Mouse (Mus musculus) embryo, embryonic 10 days (tissue): ENCODE results near the gene Pex7.
A peak's percentile ranks its signal among the peaks of the same experiment; 100 is the strongest.

ENCODE experiments used
- DNase-seq: peaks from one replicate; pipeline ENCODE4 v3.0.0-alpha.2; 2015; ENCODE audit warnings: low spot score

The Pex7 gene

GRCm38 (mm10) chr10:19907246-19907804, at the start of gene Pex7:
Pex7 (minus strand) TSS chr10:19907689.
- peak; percentile 92 for DNase-seq

- no peak for DNase-seq
Measured at GRCm38 (mm10) chr10:19956745-19957144, 49.3 kb upstream of the Pex7 start.

GRCm38 (mm10) chr10:19955817-19956216, 48.3 kb upstream of the Pex7 start:
- DNase-seq: no peak

GRCm38 (mm10) chr10:19954572-19954971, 47.1 kb upstream of the Pex7 start:
- no peak for DNase-seq

GRCm38 (mm10) chr10:19953032-19953761, 45.7 kb upstream of the Pex7 start:
- no peak for DNase-seq

GRCm38 (mm10) chr10:19949106-19949505, 41.6 kb upstream of the Pex7 start:
- no peak for DNase-seq

GRCm38 (mm10) chr10:19948381-19948780, 40.9 kb upstream of the Pex7 start:
- DNase-seq: no peak

GRCm38 (mm10) chr10:19947901-19948300, 40.4 kb upstream of the Pex7 start:
- DNase-seq: no peak

- DNase-seq: no peak
Measured at GRCm38 (mm10) chr10:19947441-19947840, 40.0 kb upstream of the Pex7 start.

- no peak for DNase-seq
Measured at GRCm38 (mm10) chr10:19946644-19947043, 39.2 kb upstream of the Pex7 start.

- DNase-seq: no peak
Measured at GRCm38 (mm10) chr10:19945651-19946050, 38.2 kb upstream of the Pex7 start.

GRCm38 (mm10) chr10:19942621-19943020, 35.1 kb upstream of the Pex7 start:
- no peak for DNase-seq

- DNase-seq: no peak
Measured at GRCm38 (mm10) chr10:19941914-19942313, 34.4 kb upstream of the Pex7 start.

GRCm38 (mm10) chr10:19941063-19941462, 33.6 kb upstream of the Pex7 start:
- DNase-seq: no peak

GRCm38 (mm10) chr10:19940626-19941025, 33.1 kb upstream of the Pex7 start:
- no peak for DNase-seq

GRCm38 (mm10) chr10:19940127-19940526, 32.6 kb upstream of the Pex7 start:
- no peak for DNase-seq

- no peak for DNase-seq
Measured at GRCm38 (mm10) chr10:19939282-19939705, 31.8 kb upstream of the Pex7 start.

- no peak for DNase-seq
Measured at GRCm38 (mm10) chr10:19938738-19939137, 31.2 kb upstream of the Pex7 start.

GRCm38 (mm10) chr10:19936961-19937708, 29.6 kb upstream of the Pex7 start:
- no peak for DNase-seq

GRCm38 (mm10) chr10:19935821-19936367, 28.4 kb upstream of the Pex7 start:
- no peak for DNase-seq

GRCm38 (mm10) chr10:19935295-19935623, 27.8 kb upstream of the Pex7 start:
- peak; percentile 9 for DNase-seq

GRCm38 (mm10) chr10:19934384-19935294, 27.1 kb upstream of the Pex7 start, which contains the start of gene Map3k5:
Map3k5 (plus strand) TSS chr10:19934472.
- DNase-seq: peak; percentile 67
